Mouse (Mus musculus) MEL (cell line): ENCODE results near the gene Abce1. TPM values are rescaled to one million over a fixed set of nuclear protein-coding genes. Genes with fewer than 3 reads are reported as not detected.
A peak's percentile ranks its signal among the peaks of the same experiment; 100 is the strongest.

Experiments
- DNase-seq: peaks from one replicate; pipeline ENCODE4 v3.0.0; 2011; ENCODE audit warnings: low read depth, low spot score
- H3K27ac ChIP-seq: 2 replicates; pipeline ENCODE4 v1.5.1; 2012; ENCODE audit warnings: low read depth, mild to moderate bottlenecking, control low read depth, low read length, moderate library complexity; ENCODE audit not compliant: control insufficient read depth
- H3K27me3 ChIP-seq, 2 experiments: fragments of 150-350 bp in 1 of 2; sonication (generic) in 1 of 2; 2 replicates each; pipeline ENCODE4 v1.6.1; 2012; ENCODE audit warnings: low read length in 2 of 2, mild to moderate bottlenecking in 2 of 2, improper control_type of control experiment in 1 of 2, moderate library complexity in 1 of 2; ENCODE audit not compliant: insufficient read depth in 2 of 2, control insufficient read depth in 1 of 2
- H3K36me3 ChIP-seq, 2 experiments: 2 replicates each; pipeline ENCODE4 v1.6.1; 2012 to 2014; ENCODE audit warnings: low read length in 2 of 2, improper control_type of control experiment in 1 of 2, inconsistent platforms in 1 of 2, mild to moderate bottlenecking in 1 of 2; ENCODE audit not compliant: insufficient read depth in 2 of 2, control insufficient read depth in 1 of 2
- H3K4me1 ChIP-seq, 2 experiments: fragments of 150-350 bp in 1 of 2; sonication (generic) in 1 of 2; 2 replicates each; pipeline ENCODE4 v1.6.1; 2012; ENCODE audit warnings: low read length in 2 of 2, improper control_type of control experiment in 1 of 2, mild to moderate bottlenecking in 1 of 2; ENCODE audit not compliant: insufficient read depth in 2 of 2, control insufficient read depth in 1 of 2
- H3K4me3 ChIP-seq, 2 experiments: fragments of 150-350 bp in 1 of 2; sonication (generic) in 1 of 2; 2 replicates each; pipeline ENCODE4 v1.5.1; 2012; ENCODE audit warnings: low read depth in 2 of 2, low read length in 2 of 2, mild to moderate bottlenecking in 2 of 2, moderate library complexity in 2 of 2, control low read depth in 1 of 2, improper control_type of control experiment in 1 of 2; ENCODE audit not compliant: control insufficient read depth in 1 of 2, insufficient read depth in 1 of 2
- H3K79me2 ChIP-seq: 2 replicates; pipeline ENCODE4 v1.6.1; 2012; ENCODE audit warnings: mild to moderate bottlenecking, low read length, moderate library complexity; ENCODE audit not compliant: control insufficient read depth, poor library complexity, insufficient read depth
- H3K9ac ChIP-seq: 2 replicates; pipeline ENCODE4 v1.6.1; 2012; ENCODE audit warnings: low read depth, mild to moderate bottlenecking, control low read depth, low read length, moderate library complexity; ENCODE audit not compliant: control insufficient read depth, poor library complexity, severe bottlenecking
- H3K9me3 ChIP-seq: fragments of 150-350 bp; sonication (generic); replicated peaks from 2 replicates; pipeline ENCODE4 v1.6.1; 2012; ENCODE audit warnings: mild to moderate bottlenecking, low read length, improper control_type of control experiment, moderate library complexity; ENCODE audit not compliant: insufficient read depth
- CHD1 ChIP-seq: IDR thresholded peaks from 2 replicates; pipeline ENCODE4 v1.6.1; 2012; ENCODE audit warnings: low read depth, mild to moderate bottlenecking, inconsistent platforms, low read length, improper control_type of control experiment
- CHD2 ChIP-seq: IDR thresholded peaks from 2 replicates; pipeline ENCODE4 v1.6.1; 2011; ENCODE audit warnings: low read length, improper control_type of control experiment
- CTCF ChIP-seq, 3 experiments: IDR thresholded peaks in 2 of 3; conservative IDR thresholded peaks in 1 of 3; 2 replicates each; pipeline ENCODE4 v1.5.1; 2011 to 2012; ENCODE audit warnings: low read length in 3 of 3, low read depth in 2 of 3, mild to moderate bottlenecking in 2 of 3, improper control_type of control experiment in 1 of 3, inconsistent platforms in 1 of 3, mixed read lengths in 1 of 3, moderate library complexity in 1 of 3; ENCODE audit not compliant: control insufficient read depth in 1 of 3, insufficient read depth in 1 of 3, poor library complexity in 1 of 3, severe bottlenecking in 1 of 3
- E2F4 ChIP-seq: IDR thresholded peaks from 2 replicates; pipeline ENCODE4 v1.6.1; 2011; ENCODE audit warnings: low read depth, low read length, improper control_type of control experiment, borderline replicate concordance
- ETS1 ChIP-seq: IDR thresholded peaks from 2 replicates; pipeline ENCODE4 v1.6.1; 2012; ENCODE audit warnings: low read depth, mild to moderate bottlenecking, inconsistent platforms, low read length, improper control_type of control experiment, moderate library complexity
- HCFC1 ChIP-seq: IDR thresholded peaks from 2 replicates; pipeline ENCODE4 v1.6.1; 2012; ENCODE audit warnings: low read depth, mild to moderate bottlenecking, inconsistent platforms, low read length, improper control_type of control experiment, moderate library complexity
- JUND ChIP-seq: IDR thresholded peaks from 2 replicates; pipeline ENCODE4 v1.6.1; 2011; ENCODE audit warnings: low read depth, mild to moderate bottlenecking, improper control_type of control experiment, low read length
- MYC ChIP-seq: IDR thresholded peaks from 2 replicates; pipeline ENCODE4 v1.6.1; 2011; ENCODE audit warnings: low read depth, mild to moderate bottlenecking, low read length, improper control_type of control experiment, moderate library complexity
- POLR2A ChIP-seq, 2 experiments: IDR thresholded peaks; 2 replicates each; pipeline ENCODE4 v1.6.1; 2011 to 2012; ENCODE audit warnings: low read length in 2 of 2, mild to moderate bottlenecking in 2 of 2, control low read depth in 1 of 2, improper control_type of control experiment in 1 of 2, low read depth in 1 of 2, moderate library complexity in 1 of 2; ENCODE audit not compliant: control insufficient read depth in 1 of 2, insufficient read depth in 1 of 2, poor library complexity in 1 of 2
- POLR2AphosphoS5 ChIP-seq: IDR thresholded peaks from 2 replicates; pipeline ENCODE4 v1.6.1; 2012; ENCODE audit warnings: low read depth, borderline replicate concordance, mild to moderate bottlenecking, inconsistent platforms, low read length, moderate library complexity, mixed read lengths
- RCOR1 ChIP-seq: IDR thresholded peaks from 2 replicates; pipeline ENCODE4 v1.6.1; 2012; ENCODE audit warnings: low read depth, mild to moderate bottlenecking, inconsistent platforms, low read length, improper control_type of control experiment
- TBP ChIP-seq: IDR thresholded peaks from 2 replicates; pipeline ENCODE4 v1.8.0; 2011; ENCODE audit warnings: low read depth, low read length, improper control_type of control experiment
- TCF12 ChIP-seq: IDR thresholded peaks from 2 replicates; pipeline ENCODE4 v1.6.1; 2014; ENCODE audit warnings: low read depth, mild to moderate bottlenecking, inconsistent platforms, low read length, improper control_type of control experiment, moderate library complexity
- polyA plus RNA-seq, 2 experiments: library from polyadenylated mRNA; stranded (reverse) in 1 of 2; unstranded in 1 of 2; fragments of >175 nt in 1 of 2; fragments of >200 nt in 1 of 2; gene quantifications; 2 replicates each; pipeline versions ENCODE4 v1.2.1 to v1.2.4; 2012; ENCODE audit warnings: low replicate concordance in 2 of 2, low read depth in 1 of 2; ENCODE audit not compliant: insufficient read length in 2 of 2, insufficient read depth in 1 of 2, missing spikeins in 1 of 2
- total RNA-seq: library from RNA; depleted of rRNA; stranded (reverse); fragments of 300-350 nt; gene quantifications from 2 replicates; pipeline ENCODE4 v1.2.3, GENCODE M21; 2012

The Abce1 gene
- total and polyA plus RNA-seq, 3 experiments, result 141 to 293 (median 174) TPM

DNA sequence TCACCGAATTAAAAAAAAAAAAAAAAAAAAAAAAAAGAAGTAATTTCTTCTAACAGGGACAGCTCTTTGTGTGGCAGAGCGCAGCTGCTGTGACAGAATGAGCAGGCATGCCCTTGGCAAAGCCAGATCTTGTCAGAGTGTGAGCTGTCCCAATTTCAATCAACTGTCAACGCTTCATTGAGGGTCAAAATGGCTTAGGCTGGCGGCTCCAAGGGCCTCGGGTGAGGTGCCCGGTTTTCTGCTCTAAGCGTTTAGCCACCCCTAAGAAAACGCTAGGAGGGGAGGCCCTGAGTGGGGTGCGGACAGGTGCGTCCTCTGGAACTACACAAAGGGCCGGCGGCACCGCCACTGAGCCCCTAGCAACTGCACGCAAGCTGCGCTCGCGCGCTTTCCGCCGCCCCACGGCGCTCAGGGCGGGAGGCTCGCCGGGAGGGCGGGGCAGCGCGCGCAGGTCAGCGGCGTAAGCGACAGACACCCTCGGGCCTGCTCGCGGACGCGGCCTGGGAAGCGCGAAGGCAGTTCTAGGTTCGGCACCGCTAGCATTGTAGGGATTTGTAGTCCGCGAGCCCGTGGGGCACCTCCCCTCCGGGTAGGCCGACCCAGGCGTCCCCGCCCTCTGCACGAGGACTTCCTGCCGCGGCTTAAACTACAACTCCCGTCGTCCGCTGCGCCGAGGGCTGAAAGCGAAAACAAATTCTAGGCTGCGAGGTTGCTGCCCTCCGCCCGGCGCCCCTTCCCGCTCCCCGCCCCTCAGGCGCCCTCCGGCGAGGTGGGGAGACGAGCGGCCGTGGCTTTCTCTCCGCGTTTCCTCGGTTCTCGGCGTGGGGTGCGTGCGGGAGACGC, 72.6 kb downstream of the Abce1 start (continued):
- TF ChIP-seq CTCF (IDR thresholded peaks at IDR 0.05 in 2 of 3, conservative IDR thresholded peaks at IDR 0.05 in 1 of 3; ENCODE audit: control insufficient read depth in 1 of 3, insufficient read depth in 1 of 3, low read depth in 2 of 3, low read length in 3 of 3, poor library complexity in 1 of 3, severe bottlenecking in 1 of 3) (peak in 1 of 3 experiments; percentile 4; a peak in 1 of 6 replicates), MYC (peak; percentile 69), CHD2 (no peak)

GRCm38 (mm10) chr8:79638001-79638706, 73.4 kb downstream of the Abce1 start:
- Histone ChIP-seq H3K27ac (peak overlapping the region; percentile 94), H3K36me3 (peaks cover 3 to 16% of the 10 kb centered on the region in 2 experiments; a peak in 3 of 4 replicates), H3K9me3 (no peaks in the 10 kb centered on the region), H3K27me3 (no peaks in the 10 kb centered on the region), H3K4me3 (peak overlapping the region; percentile 61 to 86), H3K9ac (peak overlapping the region; percentile 98), H3K4me1 (peaks cover 8 to 11% of the 10 kb centered on the region in 2 experiments), H3K79me2 (peaks cover 35% of the 10 kb centered on the region)
- DNase-seq, result peak; percentile 56
- no peak for TF ChIP-seq JUND
- TF ChIP-seq POLR2A (IDR thresholded peaks at IDR 0.05; ENCODE audit: control insufficient read depth in 1 of 2, insufficient read depth in 1 of 2, low read depth in 1 of 2, low read length in 2 of 2, poor library complexity in 1 of 2), result no peak
- no peak for TF ChIP-seq E2F4
- TF ChIP-seq CHD1, result peak; percentile 80
- no peak for TF ChIP-seq TCF12
- TF ChIP-seq TBP, result no peak
- TF ChIP-seq HCFC1, result 0 out of 2 replicates have a peak, but pooled peaks have one; percentile 17
- 0 out of 2 replicates have a peak, but pooled peaks have one; percentile 34 for TF ChIP-seq MYC
- 0 out of 2 replicates have a peak, but pooled peaks have one; percentile 23 for TF ChIP-seq ETS1
- no peak for TF ChIP-seq RCOR1
- no peak for TF ChIP-seq POLR2AphosphoS5

GRCm38 (mm10) chr8:79637237-79637636, 74.3 kb downstream of the Abce1 start:
- H3K9me3 ChIP-seq, result no peaks in the 10 kb centered on the region
- peak; percentile 54 for DNase-seq
- H3K4me3 ChIP-seq, result no peak overlapping the region
- no peak overlapping the region for H3K27ac ChIP-seq
- TF ChIP-seq TBP (peak; percentile 81), RCOR1 (no peak)
- H3K27me3 ChIP-seq, result no peaks in the 10 kb centered on the region
- H3K79me2 ChIP-seq, result peaks cover 28% of the 10 kb centered on the region
- peaks cover 4 to 5% of the 10 kb centered on the region in 2 experiments for H3K4me1 ChIP-seq
- peaks cover 0 to 10% of the 10 kb centered on the region in 2 experiments; a peak in 2 of 4 replicates for H3K36me3 ChIP-seq
- no peak overlapping the region for H3K9ac ChIP-seq
